8 mouse cellular contexts compared by ENCODE assay signal in the genomic region with DNA sequence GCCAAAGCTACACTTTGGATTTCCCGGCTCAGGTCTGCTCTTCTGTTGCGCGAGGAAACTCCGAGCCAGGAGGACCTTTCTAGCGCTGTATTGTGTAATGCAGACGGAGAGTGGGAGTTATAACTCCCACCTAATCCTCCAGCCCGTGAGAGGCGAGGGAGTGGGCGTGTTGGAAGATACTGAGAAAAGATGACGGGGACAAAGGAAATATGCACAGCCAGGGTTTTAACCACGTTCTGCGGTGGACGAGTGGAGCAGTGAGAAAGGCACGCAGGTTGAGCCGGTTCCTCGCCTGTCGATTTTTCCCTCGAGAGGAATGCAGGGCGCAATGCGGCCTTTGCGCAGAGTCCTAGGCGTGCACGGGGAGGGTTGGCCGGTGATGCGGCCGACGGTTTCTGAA. TPM values are rescaled to one million over a fixed set of nuclear protein-coding genes. Genes with fewer than 3 reads are reported as not detected.
A peak's percentile ranks its signal among the peaks of the same experiment; 100 is the strongest.
DNase-seq lines count a peak whose midpoint lies in the region; ATAC-seq lines count a peak whose summit lies in the region.

No protein-coding gene starts in this region.

- ATAC-seq in megakaryocyte, adult 5-6 weeks (ENCODE audit: poor library complexity, severe bottlenecking), result peak; percentile 25

- peak; percentile 76 for DNase-seq in embryo, embryonic 10.5 days (ENCODE audit: low spot score)
- DNase-seq in embryo, embryonic 10 days (ENCODE audit: low spot score), result no peak
- DNase-seq in right cerebral cortex, adult 2 months (ENCODE audit: low spot score in 2 of 2), result peak; percentile 81 to 82
- no peak for DNase-seq in right cerebral cortex, postnatal 14 days
- peak; percentile 14 for DNase-seq in hindlimb bud, embryonic 11.5 days (ENCODE audit: extremely low spot score, low read depth, low spot score)
- no peak for DNase-seq in adrenal gland, postnatal 10 days
- no peak for DNase-seq in cerebellum, adult 9-10 months

RNA-seq across cellular contexts. Expression of a gene that starts 0.7 kb away (rescaled TPM):
- total RNA-seq in megakaryocyte, adult 5-6 weeks (2015), result 56.1 and 56.9 TPM in 2 replicates
- 32.9 and 52.7 TPM in 2 replicates for total RNA-seq in megakaryocyte, adult 5-6 weeks (2017)
- total RNA-seq in adrenal gland, postnatal 10 days (2021), result 10 to 100 TPM; 32.9 to 38.1 TPM

RNA-seq across cellular contexts. Expression of a gene that starts 20.2 kb away (rescaled TPM):
- total RNA-seq in megakaryocyte, adult 5-6 weeks (2015), result not detected in 2 replicates
- total RNA-seq in megakaryocyte, adult 5-6 weeks (2017), result not detected in 2 replicates
- total RNA-seq in adrenal gland, postnatal 10 days (2021), result 100 to 1,000 TPM in 1 of 2 experiments, 10 to 100 TPM in 1; 24.9 to 114 TPM

RNA-seq across cellular contexts. Expression of a gene that starts 37.9 kb away (rescaled TPM):
- total RNA-seq in megakaryocyte, adult 5-6 weeks (2015), result not detected in 2 replicates
- not detected in 2 replicates for total RNA-seq in megakaryocyte, adult 5-6 weeks (2017)
- not detected for total RNA-seq in adrenal gland, postnatal 10 days (2021)

RNA-seq across cellular contexts. Expression of a gene that starts 47.9 kb away (rescaled TPM):
- not detected in 2 replicates for total RNA-seq in megakaryocyte, adult 5-6 weeks (2015)
- not detected in 2 replicates for total RNA-seq in megakaryocyte, adult 5-6 weeks (2017)
- 10 to 100 TPM in 1 of 2 experiments, 1 to 10 TPM in 1; 5.1 to 22.1 TPM for total RNA-seq in adrenal gland, postnatal 10 days (2021)

Comparison
In these comparisons a context has a peak if more than half of its experiments do, and no peak if none do; other contexts are left out.
1. DNase-seq: peak in embryo, embryonic 10.5 days (single experiment), right cerebral cortex, adult 2 months (2 of 2) and hindlimb bud, embryonic 11.5 days (single experiment); none in embryo, embryonic 10 days (single experiment), right cerebral cortex, postnatal 14 days (single experiment), adrenal gland, postnatal 10 days (single experiment) and cerebellum, adult 9-10 months (single experiment).
2. RNA of a gene that starts 20.2 kb away (total RNA-seq): 24.9 to 114 TPM in adrenal gland, postnatal 10 days; not detected in megakaryocyte, adult 5-6 weeks; every median in the first group is over 10 times any median in the second.